Mouse (Mus musculus) embryonic facial prominence, embryonic 13.5 days (tissue): Measurements from ENCODE around the gene Mcm7. TPM values are rescaled to one million over a fixed set of nuclear protein-coding genes. Genes with fewer than 3 reads are reported as not detected.
"Not testable (repeated sequence)": the region's sequence is repeated elsewhere in the genome, so short reads cannot be mapped to it uniquely, and the experiment has no call there.

Experiments used
- ATAC-seq: fragments of 200-750 bp; cut with Nextera tagmentation; 2 replicates; pipeline ENCODE4 v1.8.0; 2017; ENCODE audit warnings: low read depth; ENCODE audit not compliant: insufficient number of reproducible peaks, insufficient read depth, low FRiP score, low TSS enrichment
- H3K27ac ChIP-seq: fragments of 300-500 bp; sonication (generic); 2 replicates; pipeline ENCODE4 v1.5.1; 2015; ENCODE audit warnings: moderate library complexity, mild to moderate bottlenecking, inconsistent platforms
- H3K27me3 ChIP-seq: fragments of 300-500 bp; sonication (generic); 2 replicates; pipeline ENCODE4 v1.6.1; 2015; ENCODE audit warnings: mild to moderate bottlenecking, inconsistent platforms
- H3K36me3 ChIP-seq: fragments of 300-500 bp; sonication (generic); 2 replicates; pipeline ENCODE4 v1.6.1; 2015; ENCODE audit warnings: mild to moderate bottlenecking, inconsistent platforms
- H3K4me1 ChIP-seq: fragments of 300-500 bp; sonication (generic); 2 replicates; pipeline ENCODE4 v1.6.1; 2015; ENCODE audit warnings: inconsistent platforms
- H3K4me2 ChIP-seq: fragments of 300-500 bp; sonication (generic); 2 replicates; pipeline ENCODE4 v1.6.1; 2015; ENCODE audit warnings: moderate library complexity, mild to moderate bottlenecking, inconsistent platforms
- H3K4me3 ChIP-seq: fragments of 300-500 bp; sonication (generic); 2 replicates; pipeline ENCODE4 v1.5.1; 2015; ENCODE audit warnings: mild to moderate bottlenecking, inconsistent platforms
- H3K9ac ChIP-seq: fragments of 300-500 bp; sonication (generic); 2 replicates; pipeline ENCODE4 v1.6.1; 2015; ENCODE audit warnings: mild to moderate bottlenecking, inconsistent platforms
- H3K9me3 ChIP-seq: fragments of 300-500 bp; sonication (generic); 2 replicates; pipeline ENCODE4 v1.6.1; 2016; ENCODE audit warnings: inconsistent platforms
- WGBS: fragments of 180-500 bp; shearing (Covaris S2); methylation state at CpG from one replicate; pipeline ENCODE4 v1.1.7; 2015; ENCODE audit warnings: mixed read lengths; 5-methylcytosine and 5-hydroxymethylcytosine counted together
- polyA plus RNA-seq: library from polyadenylated mRNA; unstranded; fragments of >200 nt; fragmentation: Nextera tagmentation; extraction: Ambion mirVana; gene quantifications from 2 replicates; pipeline ENCODE4 v1.2.1, GENCODE M21; 2015

Gene Mcm7
- 191 and 201 TPM in 2 replicates for polyA plus RNA-seq

DNA sequence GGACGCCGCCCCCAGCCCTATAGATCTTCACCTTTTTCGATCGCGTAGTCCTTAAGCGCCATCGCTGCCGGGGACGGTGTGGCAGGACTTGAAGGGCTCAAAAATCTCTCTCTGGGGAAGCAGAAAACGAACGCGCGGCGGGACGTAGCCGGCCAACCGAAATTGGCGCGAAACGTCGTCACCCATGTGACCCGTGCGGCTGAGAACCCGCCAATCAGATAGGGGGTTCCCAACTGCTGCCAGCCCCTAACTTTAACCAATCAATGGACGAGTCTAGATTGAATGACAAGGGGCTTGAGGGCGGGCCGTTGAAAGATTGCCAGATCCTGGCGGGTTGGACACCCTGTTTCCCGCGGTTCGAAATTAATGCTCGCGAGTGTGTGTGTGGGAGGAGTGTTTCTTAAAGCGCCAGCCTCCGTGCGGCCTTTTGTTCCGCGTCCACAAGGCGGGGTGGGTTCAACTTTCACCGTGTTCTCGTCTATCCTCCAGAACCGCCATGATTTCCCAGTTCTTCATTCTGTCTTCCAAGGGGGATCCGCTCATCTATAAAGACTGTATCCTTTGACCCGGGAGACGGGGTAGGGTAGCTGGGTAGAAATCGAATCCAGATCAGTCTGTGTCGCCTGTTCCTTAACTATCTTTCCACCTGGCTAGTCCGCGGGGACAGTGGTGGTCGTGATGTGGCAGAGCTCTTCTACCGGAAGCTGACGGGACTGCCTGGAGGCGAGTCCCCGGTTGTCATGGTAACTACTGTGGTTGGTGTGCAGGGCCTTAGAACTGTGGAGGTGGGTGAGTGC lies at the start of gene Mcm7, which contains the start of gene Ap4m1:
Mcm7 (minus strand) TSS at position 728 of the 797 bp plus-strand sequence.
Ap4m1 (plus strand) TSS at position 308 of the 797 bp plus-strand sequence.
- no peaks in the 10 kb centered on the region for H3K9me3 ChIP-seq
- peak within 1 kb of the TSS; percentile 95 for H3K27ac ChIP-seq
- WGBS: under 1% methylated on average over 54 of the region's 54 CpGs
- H3K4me2 ChIP-seq: peak within 1 kb of the TSS; percentile 83
- peak within 1 kb of the TSS; percentile 76 for H3K4me3 ChIP-seq
- H3K4me1 ChIP-seq: peaks cover 26% of the 10 kb centered on the region
- peaks cover 56% of the 10 kb centered on the region for H3K36me3 ChIP-seq
- H3K27me3 ChIP-seq: no peaks in the 10 kb centered on the region
- ATAC-seq: peak; percentile 89
- peak within 1 kb of the TSS; percentile 83 for H3K9ac ChIP-seq

DNA sequence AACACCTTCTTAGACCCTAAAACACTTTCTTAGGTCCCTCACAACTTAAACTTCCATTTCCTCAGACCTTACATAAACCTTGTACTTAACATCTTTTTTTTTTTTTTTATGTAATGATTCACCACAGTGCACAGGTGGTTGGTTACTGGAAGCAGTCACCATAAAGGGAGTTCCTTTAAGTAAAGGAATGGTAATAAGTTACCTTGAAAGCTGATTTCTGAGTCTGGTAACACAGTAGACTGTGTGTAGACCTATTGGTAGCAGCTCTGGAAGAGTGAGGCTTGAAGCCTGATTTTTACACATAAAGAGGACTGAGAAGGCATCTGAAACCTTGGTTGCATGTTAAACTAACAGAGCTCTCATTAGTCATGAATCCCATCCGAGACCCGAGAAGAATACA lies 47.6 kb upstream of the Mcm7 start:
- peaks cover 18% of the 10 kb centered on the region for H3K9me3 ChIP-seq
- H3K27me3 ChIP-seq: no peaks in the 10 kb centered on the region
- H3K36me3 ChIP-seq: no peaks in the 10 kb centered on the region
- ATAC-seq: no peak
- H3K4me1 ChIP-seq: no peaks in the 10 kb centered on the region
- H3K4me2 ChIP-seq: no peak overlapping the region
- H3K9ac ChIP-seq: no peak overlapping the region
- WGBS: 78% methylated on average over 2 of the region's 2 CpGs
- H3K4me3 ChIP-seq: no peak overlapping the region
- no peak overlapping the region for H3K27ac ChIP-seq

DNA sequence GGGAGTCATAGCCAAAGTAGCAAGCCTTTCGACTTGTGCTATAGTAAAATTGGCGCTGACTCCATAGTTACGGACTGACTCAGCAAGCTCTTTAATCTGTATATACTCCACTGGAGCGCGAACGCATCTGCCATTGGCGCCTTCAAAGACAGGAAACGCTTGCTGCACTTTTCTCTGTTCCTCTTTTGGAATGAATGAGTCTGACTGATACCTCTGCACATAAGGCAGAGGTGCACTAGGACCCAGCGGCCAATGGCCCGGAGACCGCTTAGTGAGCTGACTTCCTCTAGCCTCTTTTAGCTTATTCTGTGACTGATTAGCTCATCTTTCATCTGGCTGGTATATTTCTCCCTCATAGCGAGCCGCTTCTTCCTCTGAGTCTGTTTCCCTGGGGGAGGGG lies 44.4 kb upstream of the Mcm7 start:
- not testable (repeated sequence) for H3K4me2 ChIP-seq, H3K27ac ChIP-seq, H3K9ac ChIP-seq, H3K4me3 ChIP-seq, H3K4me1 ChIP-seq, H3K36me3 ChIP-seq, ATAC-seq, H3K27me3 ChIP-seq
- 91% methylated on average over 13 of the region's 13 CpGs for WGBS
- peaks cover 31% of the 10 kb centered on the region for H3K9me3 ChIP-seq

DNA sequence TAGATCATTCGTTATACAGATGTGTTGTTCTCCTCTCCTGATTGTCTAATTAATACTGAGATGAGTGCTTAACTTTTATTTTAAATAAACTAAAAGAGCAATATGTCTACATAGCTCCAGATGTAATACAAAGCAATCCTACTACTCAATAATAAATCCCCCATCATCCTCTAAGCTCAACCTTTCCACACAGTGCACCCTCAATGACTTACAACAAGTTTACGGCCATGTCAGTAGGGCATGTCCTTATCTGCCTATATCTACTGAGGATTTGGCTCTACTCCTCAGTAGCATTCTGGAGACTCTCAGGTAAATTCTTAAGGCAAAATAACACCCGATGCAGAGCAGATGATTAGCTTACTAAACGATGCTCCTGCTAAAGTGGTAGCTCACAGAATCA lies 35.7 kb upstream of the Mcm7 start:
- Histone ChIP-seq H3K27me3 (no peaks in the 10 kb centered on the region), H3K36me3 (no peaks in the 10 kb centered on the region), H3K9me3 (peaks cover 7% of the 10 kb centered on the region; the same call in 1 of the 2 replicates), H3K4me2 (no peak overlapping the region), H3K4me1 (no peaks in the 10 kb centered on the region), H3K9ac (no peak overlapping the region), H3K27ac (no peak overlapping the region), H3K4me3 (no peak overlapping the region)
- ATAC-seq: no peak
- 83% methylated on average over 4 of the region's 4 CpGs for WGBS

DNA sequence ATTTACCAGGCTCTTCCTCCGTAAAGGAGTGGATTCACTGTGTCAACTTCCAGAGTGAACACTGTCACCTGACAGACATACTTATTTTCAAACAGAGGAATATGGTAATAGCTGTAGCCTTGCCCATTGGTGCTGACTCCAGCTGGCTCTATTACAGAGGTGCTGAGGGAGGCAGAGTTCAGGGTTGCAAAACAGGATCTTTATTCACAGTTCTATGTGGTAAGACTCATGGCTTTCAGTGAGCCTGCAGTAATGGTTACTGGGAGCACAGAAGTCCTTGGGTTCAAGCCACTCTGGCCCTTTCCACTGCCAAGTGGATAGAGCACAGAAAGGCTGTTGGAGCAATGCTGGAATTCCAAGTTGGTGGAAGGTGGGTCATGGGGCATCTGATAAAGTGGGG lies 35.0 kb upstream of the Mcm7 start:
- H3K9ac ChIP-seq: no peak overlapping the region
- no peak overlapping the region for H3K4me3 ChIP-seq
- no peak for ATAC-seq
- H3K4me1 ChIP-seq: no peaks in the 10 kb centered on the region
- no peak overlapping the region for H3K4me2 ChIP-seq
- H3K27ac ChIP-seq: no peak overlapping the region
- WGBS: 80% methylated on average over 1 of the region's 1 CpGs
- H3K36me3 ChIP-seq: no peaks in the 10 kb centered on the region
- H3K9me3 ChIP-seq: peaks cover 7% of the 10 kb centered on the region; the same call in 1 of the 2 replicates
- no peaks in the 10 kb centered on the region for H3K27me3 ChIP-seq

DNA sequence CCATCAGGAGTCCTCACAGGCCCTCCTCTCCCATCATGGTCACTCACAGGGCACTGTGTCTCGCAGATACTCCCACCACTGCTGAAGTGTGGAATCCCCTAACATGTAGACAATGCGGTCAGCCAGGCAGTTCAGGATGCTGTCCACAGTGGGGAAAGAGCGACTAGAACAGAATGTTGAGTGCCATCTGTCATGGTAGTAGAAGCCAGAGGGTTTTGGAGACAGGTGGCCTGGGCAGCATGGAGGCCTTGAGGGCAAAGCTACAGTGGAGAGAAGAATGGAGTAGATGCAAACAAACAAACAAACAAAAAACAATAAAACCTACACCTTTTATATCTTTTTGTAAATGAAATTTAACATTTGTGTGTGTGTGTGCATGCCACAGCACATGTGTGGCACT lies 29.9 kb upstream of the Mcm7 start:
- no peaks in the 10 kb centered on the region for H3K27me3 ChIP-seq
- H3K4me2 ChIP-seq: no peak overlapping the region
- no peak overlapping the region for H3K9ac ChIP-seq
- no peak overlapping the region for H3K4me3 ChIP-seq
- no peak overlapping the region for H3K27ac ChIP-seq
- H3K4me1 ChIP-seq: no peaks in the 10 kb centered on the region
- no peak for ATAC-seq
- no peaks in the 10 kb centered on the region for H3K9me3 ChIP-seq
- 92% methylated on average over 3 of the region's 3 CpGs for WGBS
- no peaks in the 10 kb centered on the region for H3K36me3 ChIP-seq

DNA sequence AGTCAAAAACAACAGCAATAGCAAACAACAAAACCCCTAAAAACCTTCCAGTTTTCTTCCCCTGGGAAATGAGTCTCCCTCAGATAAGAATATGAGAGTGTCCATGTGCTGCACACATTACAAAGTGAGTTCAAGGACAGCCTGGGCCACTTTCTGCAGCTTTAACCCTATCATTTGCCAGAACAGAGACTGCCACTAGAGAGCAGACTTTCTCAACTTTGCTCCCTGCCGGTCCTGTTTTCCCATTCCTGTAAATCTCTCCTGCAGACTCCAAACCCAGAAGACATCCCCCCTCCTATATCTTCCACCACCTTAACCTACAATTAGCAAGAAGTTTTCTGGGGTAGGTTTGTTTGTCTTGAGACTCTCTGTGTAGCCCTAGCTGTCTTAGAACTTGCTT lies 27.4 kb upstream of the Mcm7 start:
- no peaks in the 10 kb centered on the region for H3K9me3 ChIP-seq
- no peak overlapping the region for H3K9ac ChIP-seq
- 0% methylated on average over 1 of the region's 1 CpGs for WGBS
- H3K27ac ChIP-seq: no peak overlapping the region
- H3K36me3 ChIP-seq: no peaks in the 10 kb centered on the region
- H3K4me2 ChIP-seq: no peak overlapping the region
- H3K4me3 ChIP-seq: no peak overlapping the region
- peaks cover 6% of the 10 kb centered on the region for H3K4me1 ChIP-seq
- no peaks in the 10 kb centered on the region for H3K27me3 ChIP-seq
- ATAC-seq: no peak

DNA sequence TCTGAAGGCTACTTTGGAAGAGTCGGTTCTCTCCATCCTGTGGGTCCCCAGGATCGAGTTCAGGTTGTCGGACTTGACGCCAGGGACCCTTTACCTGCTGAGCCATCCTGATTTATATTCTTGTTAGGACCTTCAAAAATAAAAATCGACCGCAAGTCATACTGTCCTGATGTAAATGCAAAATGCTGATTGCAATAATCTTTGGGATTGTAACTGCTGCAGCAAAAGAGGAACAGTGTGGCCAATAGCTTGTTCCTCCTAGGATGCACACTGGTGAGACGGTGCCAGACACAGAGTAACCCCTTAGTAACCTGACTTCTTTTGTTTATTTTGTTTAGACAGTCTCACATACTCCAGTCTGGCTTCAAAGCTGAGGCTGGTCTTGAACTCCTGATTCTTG lies 23.2 kb upstream of the Mcm7 start:
- Histone ChIP-seq H3K27ac (no peak overlapping the region), H3K4me1 (peaks cover 6% of the 10 kb centered on the region), H3K9me3 (no peaks in the 10 kb centered on the region), H3K27me3 (no peaks in the 10 kb centered on the region), H3K9ac (peak overlapping the region; percentile 92), H3K36me3 (peaks cover 27% of the 10 kb centered on the region), H3K4me2 (peak overlapping the region; percentile 96), H3K4me3 (peak overlapping the region; percentile 73)
- 75% methylated on average over 7 of the region's 7 CpGs for WGBS
- no peak for ATAC-seq

DNA sequence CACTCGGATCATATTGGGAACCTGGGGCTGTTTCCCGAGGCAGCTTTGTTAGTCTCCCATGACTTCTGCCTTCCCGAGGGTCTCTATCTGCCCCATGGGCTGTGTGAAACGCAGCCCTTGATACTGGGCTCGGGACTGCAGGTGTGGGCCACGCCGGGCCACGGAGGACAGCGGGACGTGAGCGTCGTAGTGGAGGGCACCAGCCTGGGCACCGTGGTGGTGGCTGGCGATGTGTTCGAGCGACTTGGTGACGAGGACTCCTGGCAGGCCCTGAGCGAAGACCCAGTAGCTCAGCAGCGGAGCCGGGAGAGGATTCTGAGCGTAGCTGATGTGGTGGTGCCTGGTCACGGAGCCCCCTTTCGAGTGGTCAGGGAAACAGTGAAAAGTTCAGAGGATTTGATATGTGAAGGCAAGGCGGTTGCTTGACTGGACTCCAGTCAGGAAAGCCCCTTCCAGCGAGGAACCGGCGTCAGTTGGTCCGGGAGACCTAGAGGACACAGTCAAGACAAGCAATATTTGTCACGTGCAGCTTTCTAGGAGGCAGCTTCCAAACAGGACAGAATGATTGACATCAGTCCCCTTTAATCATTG lies 22.6 kb upstream of the Mcm7 start:
- 2% methylated on average over 29 of the region's 29 CpGs for WGBS
- ATAC-seq: peak; percentile 43; the same call in 1 of the 2 replicates
- peak overlapping the region; percentile 73 for H3K4me3 ChIP-seq
- peaks cover 6% of the 10 kb centered on the region for H3K4me1 ChIP-seq
- peak overlapping the region; percentile 92 for H3K9ac ChIP-seq
- H3K9me3 ChIP-seq: no peaks in the 10 kb centered on the region
- H3K4me2 ChIP-seq: peak overlapping the region; percentile 96
- H3K27ac ChIP-seq: peak overlapping the region; percentile 78
- no peaks in the 10 kb centered on the region for H3K27me3 ChIP-seq
- peaks cover 33% of the 10 kb centered on the region for H3K36me3 ChIP-seq

DNA sequence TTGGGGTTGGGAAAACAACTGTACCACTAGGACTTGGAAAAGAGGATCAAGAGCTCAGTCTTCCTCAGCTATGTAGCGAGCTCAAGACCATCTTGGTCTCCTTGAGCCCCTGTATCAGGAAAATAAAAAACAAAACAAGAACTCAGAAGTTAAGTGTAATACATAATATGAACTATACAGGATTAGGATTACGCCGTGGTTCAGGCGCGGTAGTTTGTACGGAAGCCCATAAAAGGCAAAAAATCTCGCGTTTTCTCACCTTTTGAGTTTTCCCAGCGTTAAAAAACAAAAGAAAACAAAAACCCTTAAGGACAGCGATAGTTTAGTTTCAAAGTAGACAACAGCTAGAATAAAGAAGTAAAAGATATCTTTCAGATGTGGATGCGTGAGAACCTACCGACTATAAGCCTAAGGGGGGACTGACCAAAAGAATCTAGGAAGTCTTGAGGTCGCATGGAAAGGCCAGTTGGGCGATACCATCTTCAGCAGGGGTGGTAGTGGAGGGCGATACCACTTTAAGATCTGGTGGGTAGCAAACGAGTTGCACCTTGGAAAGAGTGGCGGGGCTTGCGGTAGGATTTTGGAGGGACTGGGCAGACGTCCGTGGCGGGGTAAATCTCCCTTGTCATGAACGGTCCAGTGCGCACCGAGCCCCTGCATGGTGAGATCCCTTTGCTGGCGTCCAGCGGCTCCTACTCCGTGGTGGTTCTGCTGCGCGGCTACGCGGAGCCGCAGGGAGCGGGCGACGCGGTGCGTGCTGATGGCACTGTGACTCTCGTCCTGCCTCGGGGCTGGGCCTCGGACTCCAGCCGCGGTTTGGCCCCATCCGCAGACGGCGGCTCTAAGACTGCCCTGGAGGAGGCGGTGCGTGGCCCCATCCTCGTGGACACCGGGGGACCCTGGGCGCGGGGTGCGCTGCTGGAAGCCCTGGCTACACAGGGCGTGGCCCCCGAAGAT lies 21.8 kb upstream of the Mcm7 start, which contains the start of gene Mblac1:
Mblac1 (plus strand) TSS at position 544 of the 957 bp plus-strand sequence.
- Histone ChIP-seq H3K4me3 (peak within 1 kb of the TSS; percentile 73), H3K36me3 (peaks cover 34% of the 10 kb centered on the region), H3K27me3 (no peaks in the 10 kb centered on the region), H3K4me1 (peaks cover 6% of the 10 kb centered on the region), H3K9ac (peak within 1 kb of the TSS; percentile 92), H3K4me2 (peak within 1 kb of the TSS; percentile 96), H3K27ac (peak within 1 kb of the TSS; percentile 78), H3K9me3 (no peaks in the 10 kb centered on the region)
- 7% methylated on average over 54 of the region's 54 CpGs for WGBS
- peak; percentile 76 for ATAC-seq

DNA sequence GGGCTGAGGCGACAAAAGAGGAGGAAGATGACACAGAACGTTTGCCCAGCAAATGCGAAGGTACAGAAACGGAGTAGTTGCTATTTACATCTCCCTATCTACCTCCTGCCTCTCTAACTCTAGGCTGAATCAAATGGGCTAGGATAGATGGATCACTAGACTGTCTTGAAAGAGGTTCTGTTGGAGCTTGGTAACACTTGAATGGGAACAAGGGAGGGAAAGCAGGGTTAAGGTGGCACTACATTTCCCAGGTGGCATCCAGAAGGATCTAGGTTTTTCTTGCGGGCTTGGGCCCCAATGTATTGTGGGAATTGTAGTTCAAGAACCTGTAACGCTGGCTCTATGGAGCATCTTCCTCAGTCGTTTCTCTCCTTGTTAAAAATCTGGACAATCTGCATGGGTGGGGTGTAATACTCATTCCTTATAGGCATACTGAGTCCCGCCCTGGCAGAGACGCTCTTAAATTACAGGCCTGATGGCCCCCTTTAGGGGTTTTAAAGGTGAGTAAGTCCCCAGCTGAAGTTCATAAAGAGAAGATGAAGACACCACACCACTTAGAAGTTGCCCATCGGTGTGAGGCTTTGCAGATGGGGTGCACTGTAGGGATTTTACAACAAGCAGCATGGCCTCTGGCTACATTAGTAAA lies 15.6 kb upstream of the Mcm7 start:
- H3K27ac ChIP-seq: peak overlapping the region; percentile 78
- WGBS: under 1% methylated on average over 10 of the region's 10 CpGs
- H3K36me3 ChIP-seq: peaks cover 44% of the 10 kb centered on the region
- H3K27me3 ChIP-seq: no peaks in the 10 kb centered on the region
- peak; percentile 87 for ATAC-seq
- H3K4me3 ChIP-seq: peak overlapping the region; percentile 79
- peak overlapping the region; percentile 78 for H3K4me2 ChIP-seq
- H3K9me3 ChIP-seq: no peaks in the 10 kb centered on the region
- H3K9ac ChIP-seq: peak overlapping the region; percentile 81
- peaks cover 17% of the 10 kb centered on the region; the same call in 1 of the 2 replicates for H3K4me1 ChIP-seq
